Mouse (Mus musculus): ENCODE measurements at regions not wholly inside any gene's neighbourhood (a gene's known extent, or its start where the extent isn't known, plus 50 kb on each side); places are given as distances from the start of the nearest gene placed in this dataset.

GRCm38 (mm10) chr9:120628794-120629560 is 57.7 kb downstream of the Rpl14 start:
- DNase-seq: no peak

- DNase-seq: no peak
These were observed 58.4 kb downstream of the Rpl14 start for GRCm38 (mm10) chr9:120629609-120630008.

GRCm38 (mm10) chr9:120632821-120633220 is 61.6 kb downstream of the Rpl14 start:
- DNase-seq: no peak

- peak; percentile 56 to 57 for DNase-seq
These were observed 71.4 kb downstream of the Rpl14 start for GRCm38 (mm10) chr9:120642656-120643055.

- no peak for DNase-seq
These were observed 72.1 kb downstream of the Rpl14 start for GRCm38 (mm10) chr9:120643371-120643770.

- no peak for DNase-seq
These were observed 74.5 kb downstream of the Rpl14 start for GRCm38 (mm10) chr9:120645776-120646175.

GRCm38 (mm10) chr9:120646806-120647667 is 75.8 kb downstream of the Rpl14 start:
- peak; percentile 50 to 59 for DNase-seq

- peak; percentile 45 to 49 for DNase-seq
These were observed 76.4 kb downstream of the Rpl14 start for GRCm38 (mm10) chr9:120647668-120647955.

- DNase-seq: no peak
These were observed 81.5 kb downstream of the Rpl14 start for GRCm38 (mm10) chr9:120652733-120653132.

GRCm38 (mm10) chr9:120653170-120653569 is 81.9 kb downstream of the Rpl14 start:
- DNase-seq: no peak

GRCm38 (mm10) chr9:120654736-120655135 is 83.5 kb downstream of the Rpl14 start:
- DNase-seq: no peak

- DNase-seq: peak; percentile 32 to 48
These were observed 85.7 kb downstream of the Rpl14 start for GRCm38 (mm10) chr9:120656976-120657375.

- DNase-seq: no peak
These were observed 86.5 kb downstream of the Rpl14 start for GRCm38 (mm10) chr9:120657786-120658185.

- no peak for DNase-seq
These were observed 87.3 kb downstream of the Rpl14 start for GRCm38 (mm10) chr9:120658576-120658975.

GRCm38 (mm10) chr9:120661226-120661625 is 90.0 kb downstream of the Rpl14 start:
- DNase-seq: no peak

- DNase-seq: no peak
These were observed 90.5 kb downstream of the Rpl14 start for GRCm38 (mm10) chr9:120661641-120662227.

- DNase-seq: no peak
These were observed 91.9 kb downstream of the Rpl14 start for GRCm38 (mm10) chr9:120663181-120663580.

- DNase-seq: no peak
These were observed 92.8 kb downstream of the Rpl14 start for GRCm38 (mm10) chr9:120664086-120664485.

GRCm38 (mm10) chr9:120672452-120672851 is 101.2 kb downstream of the Rpl14 start:
- no peak for DNase-seq

- no peak for DNase-seq
These were observed 103.6 kb downstream of the Rpl14 start for GRCm38 (mm10) chr9:120674855-120675254.

GRCm38 (mm10) chr9:120675371-120676150 is 104.3 kb downstream of the Rpl14 start:
- DNase-seq: peak; percentile 29 to 41

GRCm38 (mm10) chr9:120676301-120676700 is 105.1 kb downstream of the Rpl14 start:
- DNase-seq: no peak

GRCm38 (mm10) chr9:120676771-120677170 is 105.5 kb downstream of the Rpl14 start:
- DNase-seq: no peak

All from cerebellum, postnatal 14 days (tissue).